8 mouse cellular contexts compared by ENCODE assay signal in genomic region chr9:107307886-107308285, GRCm38 (mm10). TPM values are rescaled to one million over a fixed set of nuclear protein-coding genes. Genes with fewer than 3 reads are reported as not detected.
DNase-seq lines count a peak whose midpoint lies in the region; ATAC-seq and TF ChIP-seq lines count a peak whose summit lies in the region.
"Had no signal": no experiment of that assay in that cellular context is flagged by ENCODE, and none has a peak within 500 bp of the region (broad histone marks: within the 10 kb centered on the region; RNA-seq: fewer than 3 reads in every experiment).

No protein-coding gene starts in this region.

- peak; percentile 88 for DNase-seq in adrenal gland, postnatal 10 days
- peak; percentile 73 for DNase-seq in induced T-regulatory cell, adult 2 months (ENCODE audit: low read depth)
- DNase-seq in liver, adult 2 months (ENCODE audit: extremely low read depth, low read depth, low spot score): peak; percentile 87
- no peak for DNase-seq in layer of hippocampus, postnatal 14 days (ENCODE audit: low spot score in 2 of 2)
- DNase-seq in frontal cortex, postnatal 10 days (ENCODE audit: low spot score in 2 of 2): no peak

- H3K4me1 ChIP-seq in liver, adult 2 months (ENCODE audit: control insufficient read depth, insufficient read depth, low read length): peaks cover 54% of the 10 kb centered on the region
- H3K4me1 ChIP-seq in small intestine, adult 2 months (ENCODE audit: control insufficient read depth, insufficient read depth, insufficient read length, low read length): peaks cover 45% of the 10 kb centered on the region

- H3K36me3 ChIP-seq in liver, adult 2 months (ENCODE audit: control insufficient read depth, insufficient read depth, low read length): no peaks in the 10 kb centered on the region
- H3K36me3 ChIP-seq in small intestine, adult 2 months (ENCODE audit: control insufficient read depth, insufficient read depth, low read length): no peaks in the 10 kb centered on the region

- no peaks in the 10 kb centered on the region for H3K79me2 ChIP-seq in liver, adult 2 months (ENCODE audit: control insufficient read depth, insufficient read depth, low read length)

- peak overlapping the region; percentile 64 for H3K9ac ChIP-seq in liver, adult 2 months (ENCODE audit: low read depth, low read length)
- H3K9ac ChIP-seq: limb, embryonic 13.5 days had no signal

- TF ChIP-seq POLR2A in liver, adult 2 months (IDR thresholded peaks at IDR 0.05; ENCODE audit: extremely low read depth, insufficient read depth, low read length): no peak
- no peak for TF ChIP-seq POLR2A in small intestine, adult 2 months (IDR thresholded peaks at IDR 0.05; ENCODE audit: low read depth, low read length)

- peak; percentile 43 for ATAC-seq in erythroblast, adult 5-6 weeks (replicated peaks; ENCODE audit: low FRiP score, poor library complexity, severe bottlenecking)

- H3K27me3 ChIP-seq in liver, adult 2 months (ENCODE audit: control insufficient read depth, insufficient read depth, low read length): no peaks in the 10 kb centered on the region
- H3K27me3 ChIP-seq in small intestine, adult 2 months (ENCODE audit: control insufficient read depth, insufficient read depth, low read length): no peaks in the 10 kb centered on the region
- H3K27me3 ChIP-seq: limb, embryonic 13.5 days had no signal

- TF ChIP-seq CTCF in liver, adult 2 months (IDR thresholded peaks at IDR 0.05; ENCODE audit: low read depth, low read length): no peak
- no peak for TF ChIP-seq CTCF in small intestine, adult 2 months (IDR thresholded peaks at IDR 0.05; ENCODE audit: extremely low read depth, insufficient read length, insufficient replicate concordance, low read depth, low read length)

- 28% methylated on average over 12 of the region's 12 CpGs for WGBS in liver, adult 2 months
- WGBS in small intestine, adult 2 months: 10% methylated on average over 12 of the region's 12 CpGs

- peak overlapping the region; percentile 92 for H3K27ac ChIP-seq in liver, adult 2 months (replicated peaks; ENCODE audit: insufficient read depth, low read depth, low read length)
- H3K27ac ChIP-seq in small intestine, adult 2 months (ENCODE audit: insufficient read depth, low read depth, low read length): peak overlapping the region; percentile 6; the same call in 1 of the 2 replicates
- H3K27ac ChIP-seq: limb, embryonic 13.5 days had no signal

- H3K4me3 ChIP-seq in liver, adult 2 months (ENCODE audit: insufficient read depth, low read depth, low read length): peak overlapping the region; percentile 11; the same call in 1 of the 2 replicates
- no peak overlapping the region for H3K4me3 ChIP-seq in small intestine, adult 2 months (ENCODE audit: low read depth, low read length)
- H3K4me3 ChIP-seq: limb, embryonic 13.5 days had no signal

RNA-seq across cellular contexts. Expression of gene Cish, which starts 12.1 kb away (rescaled TPM):
- 10 to 100 TPM; 36.9 to 45.3 TPM for total RNA-seq in adrenal gland, postnatal 10 days (2021)
- 2.1 and 7.9 TPM in 2 replicates for total RNA-seq in erythroblast, adult 5-6 weeks (2015; ENCODE audit: low replicate concordance)
- 2.0 and 4.7 TPM in 2 replicates for total RNA-seq in erythroblast, adult 5-6 weeks (2017; ENCODE audit: low replicate concordance)
- 0.55 and 1.7 TPM in 2 replicates for total RNA-seq in liver, adult 2 months (2014; rRNA removed)
- 10.1 and 32.8 TPM in 2 replicates for polyA plus RNA-seq in liver, adult 2 months (2012; rRNA removed)
- 19.1 and 33.6 TPM in 2 replicates for polyA plus RNA-seq in small intestine, adult 2 months (2012; rRNA removed)
- 1 to 10 TPM; 3.3 to 3.4 TPM for total RNA-seq in layer of hippocampus, postnatal 14 days (2021)

RNA-seq across cellular contexts. Expression of gene Mapkapk3, which starts 18.2 kb away (rescaled TPM):
- 10 to 100 TPM; 28.6 to 29.5 TPM for total RNA-seq in adrenal gland, postnatal 10 days (2021)
- 10.8 and 25.3 TPM in 2 replicates for total RNA-seq in erythroblast, adult 5-6 weeks (2015; ENCODE audit: low replicate concordance)
- 25.1 and 41.4 TPM in 2 replicates for total RNA-seq in erythroblast, adult 5-6 weeks (2017; ENCODE audit: low replicate concordance)
- 1.8 and 3.4 TPM in 2 replicates for total RNA-seq in liver, adult 2 months (2014; rRNA removed)
- 3.9 and 6.0 TPM in 2 replicates for polyA plus RNA-seq in liver, adult 2 months (2012; rRNA removed)
- 19.4 and 25.7 TPM in 2 replicates for polyA plus RNA-seq in small intestine, adult 2 months (2012; rRNA removed)
- 1 to 10 TPM; 2.0 to 3.1 TPM for total RNA-seq in layer of hippocampus, postnatal 14 days (2021)

RNA-seq across cellular contexts. Expression of gene Hemk1, which starts 30.3 kb away (rescaled TPM):
- total RNA-seq in adrenal gland, postnatal 10 days (2021): 10 to 100 TPM; 24.1 to 33.5 TPM
- 2.7 TPM in 1 of 2 replicates, not detected in the other for total RNA-seq in erythroblast, adult 5-6 weeks (2015; ENCODE audit: low replicate concordance)
- 0.94 and 5.2 TPM in 2 replicates for total RNA-seq in erythroblast, adult 5-6 weeks (2017; ENCODE audit: low replicate concordance)
- 14.4 and 18.4 TPM in 2 replicates for total RNA-seq in liver, adult 2 months (2014; rRNA removed)
- 19.6 and 28.1 TPM in 2 replicates for polyA plus RNA-seq in liver, adult 2 months (2012; rRNA removed)
- polyA plus RNA-seq in small intestine, adult 2 months (2012; rRNA removed): 9.8 and 9.9 TPM in 2 replicates
- 10 to 100 TPM; 16.1 to 18.5 TPM for total RNA-seq in layer of hippocampus, postnatal 14 days (2021)

RNA-seq across cellular contexts. Expression of gene 6430571L13Rik, which starts 32.5 kb away (rescaled TPM):
- 10 to 100 TPM in 1 of 2 experiments, 1 to 10 TPM in 1; 4.0 to 10.9 TPM for total RNA-seq in adrenal gland, postnatal 10 days (2021)
- total RNA-seq in erythroblast, adult 5-6 weeks (2015; ENCODE audit: low replicate concordance): not detected in 2 replicates
- not detected in 2 replicates for total RNA-seq in erythroblast, adult 5-6 weeks (2017; ENCODE audit: low replicate concordance)
- 0.46 and 0.67 TPM in 2 replicates for total RNA-seq in liver, adult 2 months (2014; rRNA removed)
- polyA plus RNA-seq in liver, adult 2 months (2012; rRNA removed): 1.2 and 1.6 TPM in 2 replicates
- polyA plus RNA-seq in small intestine, adult 2 months (2012; rRNA removed): 0.10 and 0.25 TPM in 2 replicates
- total RNA-seq in layer of hippocampus, postnatal 14 days (2021): 1 to 10 TPM; 2.6 to 2.9 TPM

Comparison
In these comparisons a context has a peak if more than half of its experiments do, and no peak if none do; other contexts are left out.
1. DNase-seq: peak in adrenal gland, postnatal 10 days (single experiment), induced T-regulatory cell, adult 2 months (single experiment) and liver, adult 2 months (single experiment); none in layer of hippocampus, postnatal 14 days (0 of 2) and frontal cortex, postnatal 10 days (0 of 2).
2. RNA of gene Cish, which starts 12.1 kb away (total RNA-seq): 36.9 to 45.3 TPM in adrenal gland, postnatal 10 days; 3.3 to 3.4 TPM in layer of hippocampus, postnatal 14 days, 2.0 to 7.9 TPM in erythroblast, adult 5-6 weeks and 0.55 to 1.7 TPM in liver, adult 2 months; every median in the first group is over 4 times any median in the second.